Mouse (Mus musculus): Measurements from ENCODE around the gene Sema3c.

Gene Sema3c

DNA sequence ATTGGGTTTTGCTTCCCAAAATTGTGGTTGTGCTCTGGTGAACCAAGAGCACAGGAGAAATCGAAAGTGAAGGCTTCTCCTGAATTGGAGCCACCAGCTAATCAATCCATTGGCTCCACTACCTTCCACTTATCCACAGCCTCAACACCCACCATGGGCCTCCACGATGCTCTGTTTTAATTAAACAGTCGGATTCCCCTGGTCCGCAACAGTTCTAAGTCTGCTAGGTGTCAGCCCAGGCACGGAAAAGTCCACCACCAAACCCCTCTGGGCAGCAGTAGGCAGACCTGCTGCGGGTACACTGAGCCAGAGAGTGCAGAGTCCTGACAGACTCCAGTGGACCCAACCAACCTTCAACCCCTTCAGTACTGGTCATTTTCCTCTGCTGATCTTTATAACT, 202.5 kb downstream of the Sema3c start:
- no peak for DNase-seq (ENCODE audit: low spot score in 2 of 2)
